Mouse (Mus musculus) midbrain, postnatal 0 days (tissue): ENCODE results near the gene Anks6. TPM values are rescaled to one million over a fixed set of nuclear protein-coding genes. Genes with fewer than 3 reads are reported as not detected.
A peak's percentile ranks its signal among the peaks of the same experiment; 100 is the strongest.

Source experiments
- ATAC-seq: fragments of 200-750 bp; cut with Nextera tagmentation; 2 replicates; pipeline ENCODE4 v1.8.0; 2017; ENCODE audit warnings: moderate number of reproducible peaks, mild to moderate bottlenecking, moderate TSS enrichment, moderate library complexity; ENCODE audit not compliant: low FRiP score
- DNase-seq: peaks from one replicate; pipeline ENCODE4 v3.0.0-alpha.2; 2015; ENCODE audit warnings: low spot score
- H3K27ac ChIP-seq: fragments of 300-500 bp; sonication (generic); 2 replicates; pipeline ENCODE4 v1.5.1; 2014; ENCODE audit warnings: low read depth, mild to moderate bottlenecking, low read length, mixed read lengths
- H3K27me3 ChIP-seq: fragments of 300-500 bp; sonication (generic); 2 replicates; pipeline ENCODE4 v1.6.1; 2014; ENCODE audit warnings: low read length, control low read depth, mixed read lengths; ENCODE audit not compliant: insufficient read depth
- H3K36me3 ChIP-seq: fragments of 300-500 bp; sonication (generic); 2 replicates; pipeline ENCODE4 v1.6.1; 2014; ENCODE audit warnings: low read length, control low read depth, mixed read lengths; ENCODE audit not compliant: insufficient read depth
- H3K4me1 ChIP-seq: fragments of 300-500 bp; sonication (generic); 2 replicates; pipeline ENCODE4 v1.6.1; 2014; ENCODE audit warnings: mild to moderate bottlenecking, control low read depth, antibody characterized with exemption, low read length, mixed read lengths; ENCODE audit not compliant: insufficient read depth
- H3K4me2 ChIP-seq: fragments of 300-500 bp; sonication (generic); 2 replicates; pipeline ENCODE4 v1.6.1; 2014; ENCODE audit warnings: low read depth, mild to moderate bottlenecking, low read length, mixed read lengths; ENCODE audit not compliant: poor library complexity, severe bottlenecking
- H3K4me3 ChIP-seq: fragments of 300-500 bp; sonication (generic); 2 replicates; pipeline ENCODE4 v1.5.1; 2014; ENCODE audit warnings: low read depth, mild to moderate bottlenecking, low read length, moderate library complexity
- H3K9ac ChIP-seq: fragments of 300-500 bp; sonication (generic); replicated peaks from 2 replicates; pipeline ENCODE4 v1.6.1; 2014; ENCODE audit warnings: mild to moderate bottlenecking, low read length, moderate library complexity, mixed read lengths; ENCODE audit not compliant: poor library complexity, severe bottlenecking
- H3K9me3 ChIP-seq: fragments of 300-500 bp; sonication (generic); 2 replicates; pipeline ENCODE4 v1.6.1; 2016; ENCODE audit warnings: low read length, control low read depth
- CTCF ChIP-seq: IDR thresholded peaks from 2 replicates; pipeline ENCODE4 v1.5.1; 2016; ENCODE audit warnings: antibody characterized with exemption, mild to moderate bottlenecking
- WGBS: fragments of 180-500 bp; shearing (Covaris S2); extraction: QIAGEN DNeasy Blood & Tissue Kit; methylation state at CpG from one replicate; pipeline ENCODE4 v1.1.7; 2014; 5-methylcytosine and 5-hydroxymethylcytosine counted together
- polyA plus RNA-seq: library from polyadenylated mRNA; unstranded; fragments of >200 nt; fragmentation: Nextera tagmentation; extraction: Ambion mirVana; gene quantifications from 2 replicates; pipeline ENCODE4 v1.2.1, GENCODE M21; 2015
- total RNA-seq: library from RNA; depleted of rRNA; stranded (reverse); fragments of >200 nt; gene quantifications from 2 replicates; pipeline ENCODE4 v1.2.3, GENCODE M21; 2014

The Anks6 gene
- total and polyA plus RNA-seq, 2 experiments from 2014 or later = 3.0 to 17.9 TPM

DNA sequence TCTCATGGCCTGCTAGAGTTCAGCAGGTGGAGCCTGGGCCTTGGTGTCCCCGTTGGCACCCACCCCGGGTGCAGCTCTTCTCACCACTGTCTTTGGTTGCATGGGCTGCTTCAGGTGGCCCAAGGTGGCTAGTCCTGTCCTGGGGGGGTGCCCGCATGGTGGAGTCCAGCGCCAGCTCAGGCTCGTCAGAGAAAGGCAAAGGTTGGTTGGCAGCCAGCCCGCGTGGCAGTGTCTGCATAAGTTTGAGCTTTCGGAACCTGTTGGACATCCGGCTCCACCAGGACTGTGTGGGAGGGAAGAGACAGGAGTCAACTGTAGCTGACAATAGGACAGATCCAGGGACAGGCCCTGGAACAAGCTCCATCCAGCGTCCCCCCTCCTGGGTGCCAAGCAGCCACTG lies 17.6 kb downstream of the Anks6 start:
- no peak for TF ChIP-seq CTCF
- H3K27me3 ChIP-seq = no peaks in the 10 kb centered on the region
- no peak overlapping the region for H3K27ac ChIP-seq
- DNase-seq = no peak
- WGBS = 96% methylated on average over 10 of the region's 10 CpGs
- H3K4me3 ChIP-seq = no peak overlapping the region
- no peak overlapping the region for H3K9ac ChIP-seq
- no peaks in the 10 kb centered on the region for H3K4me1 ChIP-seq
- peaks cover 43% of the 10 kb centered on the region for H3K36me3 ChIP-seq
- ATAC-seq = no peak
- H3K9me3 ChIP-seq = no peaks in the 10 kb centered on the region
- H3K4me2 ChIP-seq = no peak overlapping the region

DNA sequence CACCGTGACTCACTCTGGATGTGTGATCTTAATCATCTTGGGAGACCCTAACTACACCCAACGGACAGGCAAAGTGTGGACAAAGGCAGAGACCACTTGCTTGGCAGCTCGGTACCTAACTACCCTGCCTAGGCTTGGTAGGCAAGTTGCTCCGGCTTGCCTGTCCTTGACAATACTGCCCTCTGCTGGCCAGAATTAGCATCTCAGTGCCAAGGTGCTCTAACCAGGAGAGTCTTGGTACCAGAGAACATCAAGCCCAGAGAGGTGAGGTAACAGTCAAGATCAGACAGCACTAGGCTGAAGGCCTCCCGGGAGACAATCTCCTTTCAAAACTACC lies 19.9 kb downstream of the Anks6 start:
- WGBS = 16% methylated on average over 5 of the region's 5 CpGs
- ATAC-seq = peak; percentile 47; the same call in 1 of the 2 replicates
- peak; percentile 99 for TF ChIP-seq CTCF

DNA sequence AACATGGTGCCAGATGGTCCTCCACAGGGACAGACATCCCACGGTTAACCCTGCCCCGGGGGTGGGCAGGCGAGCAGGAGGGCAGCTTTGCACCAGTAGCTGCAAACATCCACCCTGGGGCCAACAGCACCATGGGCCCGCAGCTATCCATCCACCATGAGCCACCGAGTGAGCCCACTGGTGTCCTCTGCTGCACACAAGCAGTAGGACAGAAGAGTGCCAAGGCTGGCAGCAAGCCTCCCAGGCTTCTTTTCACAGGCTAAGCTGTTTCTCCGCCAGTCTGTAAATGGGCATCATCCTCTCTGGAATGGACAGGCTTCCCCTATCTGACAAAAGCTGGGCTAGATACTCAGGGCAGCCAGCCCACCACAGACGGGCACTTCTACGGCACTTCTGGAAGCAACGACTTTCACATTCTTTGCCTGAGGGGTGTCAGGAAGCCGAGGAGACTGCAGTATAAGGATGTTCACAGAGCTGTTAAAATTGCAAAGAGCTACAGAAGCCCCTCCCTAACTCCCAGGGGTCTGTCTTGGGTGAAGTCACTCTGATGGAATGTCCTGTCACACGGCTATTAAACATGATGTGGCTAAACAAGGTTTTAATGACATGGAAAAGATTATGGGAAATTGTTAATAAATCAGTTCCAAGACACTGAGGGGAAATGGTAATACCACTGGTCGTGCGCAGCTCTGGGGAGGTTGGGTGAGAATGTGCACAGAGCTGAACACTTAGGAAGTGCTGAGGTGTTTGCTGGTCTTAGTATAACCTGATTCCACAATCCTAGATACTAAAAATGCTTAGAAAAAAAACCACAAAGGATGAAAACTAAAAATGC lies 20.5 kb downstream of the Anks6 start:
- peaks cover 41% of the 10 kb centered on the region for H3K36me3 ChIP-seq
- peak; percentile 52 for TF ChIP-seq CTCF
- H3K4me3 ChIP-seq = no peak overlapping the region
- H3K27ac ChIP-seq = no peak overlapping the region
- no peaks in the 10 kb centered on the region for H3K4me1 ChIP-seq
- ATAC-seq (peak; percentile 36; the same call in 1 of the 2 replicates), DNase-seq (peak; percentile 76)
- H3K9ac ChIP-seq = no peak overlapping the region
- no peak overlapping the region for H3K4me2 ChIP-seq
- WGBS = 52% methylated on average over 13 of the region's 13 CpGs
- no peaks in the 10 kb centered on the region for H3K9me3 ChIP-seq
- no peaks in the 10 kb centered on the region for H3K27me3 ChIP-seq

More for the DNA sequence above, 19.9 kb downstream of the Anks6 start:
- Histone ChIP-seq H3K27ac (no peak overlapping the region), H3K36me3 (peaks cover 41% of the 10 kb centered on the region), H3K27me3 (no peaks in the 10 kb centered on the region), H3K9ac (no peak overlapping the region), H3K9me3 (no peaks in the 10 kb centered on the region), H3K4me3 (no peak overlapping the region), H3K4me2 (no peak overlapping the region), H3K4me1 (no peaks in the 10 kb centered on the region)
- peak; percentile 85 for DNase-seq

GRCm38 (mm10) chr4:47035536-47035935 lies 21.7 kb downstream of the Anks6 start:
- Histone ChIP-seq H3K27me3 (no peaks in the 10 kb centered on the region), H3K27ac (no peak overlapping the region), H3K4me1 (no peaks in the 10 kb centered on the region), H3K36me3 (peaks cover 36% of the 10 kb centered on the region), H3K4me2 (no peak overlapping the region), H3K4me3 (no peak overlapping the region), H3K9me3 (no peaks in the 10 kb centered on the region), H3K9ac (no peak overlapping the region)
- DNase-seq = no peak
- peak; percentile 44 for TF ChIP-seq CTCF
- WGBS = 68% methylated on average over 14 of the region's 14 CpGs
- no peak for ATAC-seq

DNA sequence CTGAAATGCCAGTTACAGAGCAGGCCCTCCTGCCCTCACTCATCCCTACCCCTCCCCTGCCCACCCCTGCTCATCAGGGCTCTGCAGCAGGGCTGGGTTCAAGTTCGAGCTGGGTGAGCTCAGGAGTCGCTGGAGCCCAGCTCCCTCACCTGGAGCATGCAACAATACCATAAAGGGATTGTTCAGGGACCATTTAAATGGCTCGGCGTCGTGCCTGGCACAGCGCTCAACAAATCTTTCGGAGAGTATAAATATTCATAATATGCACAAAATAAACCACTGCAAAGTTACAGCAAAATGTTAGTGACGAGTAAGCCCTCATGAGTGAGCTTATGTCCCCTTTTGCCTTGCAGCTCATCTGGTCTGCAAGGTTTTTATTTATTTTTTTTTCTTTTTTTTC lies 25.1 kb downstream of the Anks6 start:
- peaks cover 26% of the 10 kb centered on the region for H3K36me3 ChIP-seq
- no peak overlapping the region for H3K27ac ChIP-seq
- 75% methylated on average over 8 of the region's 8 CpGs for WGBS
- TF ChIP-seq CTCF = no peak
- H3K27me3 ChIP-seq = no peaks in the 10 kb centered on the region
- H3K9ac ChIP-seq = no peak overlapping the region
- H3K9me3 ChIP-seq = no peaks in the 10 kb centered on the region
- H3K4me1 ChIP-seq = no peaks in the 10 kb centered on the region
- no peak overlapping the region for H3K4me2 ChIP-seq
- ATAC-seq = no peak
- DNase-seq = no peak
- H3K4me3 ChIP-seq = no peak overlapping the region

DNA sequence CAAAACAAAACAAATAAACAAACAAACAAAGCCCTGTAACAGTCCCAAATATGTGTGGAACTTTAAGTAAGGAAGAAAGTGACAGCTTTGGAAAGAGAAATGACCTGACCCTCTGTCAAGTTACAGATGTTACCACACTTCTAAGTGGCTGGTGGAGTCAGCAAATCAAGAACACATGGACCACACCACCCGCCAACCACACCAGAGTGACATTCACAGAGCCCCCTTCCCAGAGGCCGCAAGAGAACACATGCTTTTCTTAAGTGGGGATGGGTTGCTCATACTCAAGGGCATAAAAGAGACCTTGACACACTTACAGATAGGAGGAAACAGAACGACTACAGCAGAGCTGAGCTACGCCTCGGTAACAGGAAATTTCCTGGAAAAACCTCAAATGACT lies 28.4 kb downstream of the Anks6 start:
- 88% methylated on average over 5 of the region's 5 CpGs for WGBS
- no peak overlapping the region for H3K9ac ChIP-seq
- no peak overlapping the region for H3K27ac ChIP-seq
- H3K4me3 ChIP-seq = no peak overlapping the region
- DNase-seq (no peak), ATAC-seq (no peak)
- no peaks in the 10 kb centered on the region for H3K9me3 ChIP-seq
- H3K36me3 ChIP-seq = peaks cover 31% of the 10 kb centered on the region
- H3K27me3 ChIP-seq = no peaks in the 10 kb centered on the region
- no peak for TF ChIP-seq CTCF
- H3K4me2 ChIP-seq = no peak overlapping the region
- H3K4me1 ChIP-seq = no peaks in the 10 kb centered on the region
